Comparison of ENCODE assay signal across 15 mouse cellular contexts in genomic region chr7:136293536-136294145, GRCm38 (mm10).
DNase-seq lines count a peak whose midpoint lies in the region; ATAC-seq lines count a peak whose summit lies in the region.
"Had no signal": no experiment of that assay in that cellular context is flagged by ENCODE, and none has a peak within 500 bp of the region (broad histone marks: within the 10 kb centered on the region; RNA-seq: fewer than 3 reads in every experiment).

No protein-coding gene starts in this region.

- peaks cover 14% of the 10 kb centered on the region for H3K4me1 ChIP-seq in kidney, embryonic 15.5 days
- H3K4me1 ChIP-seq: embryonic facial prominence, embryonic 12.5 days; forebrain, embryonic 10.5 days had no signal

- no peaks in the 10 kb centered on the region for H3K9me3 ChIP-seq in kidney, embryonic 15.5 days (replicated peaks)
- H3K9me3 ChIP-seq: embryonic facial prominence, embryonic 12.5 days; forebrain, embryonic 10.5 days had no signal

- DNase-seq in kidney, adult 18-20 months, result peak; percentile 32
- DNase-seq in ES-CJ7 (ENCODE audit: low read depth, low spot score), result peak; percentile 19
- peak; percentile 10 for DNase-seq in R1 (ENCODE audit: low read depth, low spot score)
- DNase-seq in kidney, adult 9 months, result peak; percentile 74
- no peak for DNase-seq in left cerebral cortex, postnatal 4 days
- no peak for DNase-seq in frontal cortex, postnatal 36 days (ENCODE audit: low spot score in 2 of 2)
- DNase-seq: layer of hippocampus, adult 9-11 months; right cerebral cortex, postnatal 25 days had no signal

- no peaks in the 10 kb centered on the region for H3K27me3 ChIP-seq in kidney, embryonic 15.5 days
- H3K27me3 ChIP-seq: embryonic facial prominence, embryonic 12.5 days had no signal

- no peak overlapping the region for H3K4me2 ChIP-seq in kidney, embryonic 15.5 days
- H3K4me2 ChIP-seq: embryonic facial prominence, embryonic 12.5 days; heart, embryonic 11.5 days had no signal

- no peak for ATAC-seq in kidney, embryonic 15.5 days (replicated peaks; ENCODE audit: low FRiP score)
- ATAC-seq: CD4-positive, CD25-positive, alpha-beta regulatory T cell, adult 4 months; intestine, embryonic 16.5 days had no signal

- H3K27ac ChIP-seq in kidney, embryonic 15.5 days, result no peak overlapping the region
- H3K27ac ChIP-seq: embryonic facial prominence, embryonic 12.5 days; forebrain, embryonic 10.5 days; gastrocnemius, adult 2 months had no signal

- no peak overlapping the region for H3K4me3 ChIP-seq in kidney, embryonic 15.5 days (replicated peaks)
- H3K4me3 ChIP-seq: embryonic facial prominence, embryonic 12.5 days; forebrain, embryonic 10.5 days; gastrocnemius, adult 2 months had no signal

- no peaks in the 10 kb centered on the region for H3K36me3 ChIP-seq in kidney, embryonic 15.5 days
- H3K36me3 ChIP-seq: embryonic facial prominence, embryonic 12.5 days; forebrain, embryonic 10.5 days had no signal

- 65% methylated on average over 6 of the region's 6 CpGs for WGBS in kidney, embryonic 15.5 days

- intact Hi-C loops in left cerebral cortex, postnatal 4 days (cut with DNase I), result no loop called here

- H3K9ac ChIP-seq in kidney, embryonic 15.5 days, result no peak overlapping the region
- H3K9ac ChIP-seq: embryonic facial prominence, embryonic 12.5 days had no signal

Comparison
In these comparisons a context has a peak if more than half of its experiments do, and no peak if none do; other contexts are left out.
1. DNase-seq: peak in kidney, adult 18-20 months (single experiment), ES-CJ7 (single experiment), R1 (single experiment) and kidney, adult 9 months (single experiment); none in left cerebral cortex, postnatal 4 days (single experiment) and frontal cortex, postnatal 36 days (0 of 2).